Mouse (Mus musculus) Patski (cell line): ENCODE results near the gene Elf1. TPM values are rescaled to one million over a fixed set of nuclear protein-coding genes. Genes with fewer than 3 reads are reported as not detected.

Experiments used
- ATAC-seq: fragments of 100-300 bp; one replicate; pipeline ENCODE4 v1.8.0; 2021
- CTCF ChIA-PET: fragments of 350-600 bp; sonication (Branson Sonifier 250); formaldehyde crosslinking; loops from one replicate; lab custom pipeline; 2022; ENCODE audit warnings: inconsistent platforms; lab: Charles Lee
- POLR2A ChIA-PET: fragments of 350-600 bp; sonication (Branson Sonifier 250); formaldehyde crosslinking; loops from one replicate; lab custom pipeline; 2022; ENCODE audit warnings: antibody characterized with exemption, inconsistent platforms; lab: Charles Lee
- DNase-seq: peaks from one replicate; pipeline ENCODE4 v3.0.0-alpha.2; 2011; ENCODE audit warnings: low read depth, low spot score
- H3K27me3 ChIP-seq: fragments of 371-371 bp; one replicate; pipeline ENCODE4 v1.5.1; 2021
- CTCF ChIP-seq: fragments of 100-300 bp; IDR thresholded peaks from one replicate; pipeline ENCODE4 v1.5.1; 2021
- in situ Hi-C: fragments of 300-500 bp; cut with MboI; formaldehyde crosslinking; loops from 3 replicates; pipeline ENCODE4 v1.11.1; 2018; ENCODE audit warnings: low pct_unique_long_range_greater_than_20kb, mixed read lengths
- polyA plus RNA-seq: library from polyadenylated mRNA; unstranded; gene quantifications from one replicate; pipeline ENCODE4 v1.2.3, GENCODE M21; 2021

The Elf1 gene
- polyA plus RNA-seq, 1 experiment from 2014 or later, result 53.6 TPM

- CTCF ChIA-PET, result interaction anchor here (0.9 to 1.2 kb wide), 3 partner anchors 32 to 99 kb away, joined by 3 to 4 read pairs (median 3); partner anchors contain the start of gene Sugt1
- no peak for TF ChIP-seq CTCF
- ATAC-seq, result no peak
- POLR2A ChIA-PET, result interaction anchor here (0.7 kb wide), 1 partner anchor 235 kb away, joined by 3 read pairs; no protein-coding TSS in a partner anchor
- in situ Hi-C loops, result no loop called here
- no peak for DNase-seq
- no peaks in the 10 kb centered on the region for H3K27me3 ChIP-seq
These were observed 7.5 kb downstream of the Elf1 start for GRCm38 (mm10) chr14:79488531-79488930.

- ATAC-seq, result no peak
- POLR2A ChIA-PET, result no interaction called here
- DNase-seq, result no peak
- H3K27me3 ChIP-seq, result no peaks in the 10 kb centered on the region
- CTCF ChIA-PET, result no interaction called here
- in situ Hi-C loops, result no loop called here
- no peak for TF ChIP-seq CTCF
These were observed 8.2 kb downstream of the Elf1 start for GRCm38 (mm10) chr14:79489150-79489549.

- CTCF ChIA-PET, result no interaction called here
- ATAC-seq (no peak), DNase-seq (no peak)
- no peaks in the 10 kb centered on the region for H3K27me3 ChIP-seq
- POLR2A ChIA-PET, result interaction anchor here (0.8 kb wide), 1 partner anchor 11 kb away, joined by 4 read pairs; no protein-coding TSS in a partner anchor
- no peak for TF ChIP-seq CTCF
- in situ Hi-C loops, result no loop called here
These were observed 9.3 kb downstream of the Elf1 start for GRCm38 (mm10) chr14:79490246-79490645.

GRCm38 (mm10) chr14:79494349-79494748, 13.4 kb downstream of the Elf1 start:
- H3K27me3 ChIP-seq, result no peaks in the 10 kb centered on the region
- POLR2A ChIA-PET, result no interaction called here
- DNase-seq (no peak), ATAC-seq (no peak)
- in situ Hi-C loops, result no loop called here
- no peak for TF ChIP-seq CTCF
- CTCF ChIA-PET, result no interaction called here

- ATAC-seq (no peak), DNase-seq (no peak)
- ChIA-PET CTCF (no interaction called here), POLR2A (no interaction called here)
- in situ Hi-C loops, result no loop called here
- H3K27me3 ChIP-seq, result no peaks in the 10 kb centered on the region
- TF ChIP-seq CTCF, result no peak
These were observed 18.3 kb downstream of the Elf1 start for GRCm38 (mm10) chr14:79499326-79499725.

GRCm38 (mm10) chr14:79500756-79501155, 19.8 kb downstream of the Elf1 start:
- TF ChIP-seq CTCF, result no peak
- DNase-seq, result no peak
- POLR2A ChIA-PET, result interaction anchor here (1.2 kb wide), 1 partner anchor 11 kb away, joined by 4 read pairs; no protein-coding TSS in a partner anchor
- no peak for ATAC-seq
- no peaks in the 10 kb centered on the region for H3K27me3 ChIP-seq
- CTCF ChIA-PET, result no interaction called here
- in situ Hi-C loops, result no loop called here

- ChIA-PET CTCF (interaction anchor here (1.3 kb wide), 1 partner anchor 20 kb away, joined by 3 read pairs; no protein-coding TSS in a partner anchor), POLR2A (no interaction called here)
- DNase-seq, result no peak
- ATAC-seq, result peak; percentile 44
- in situ Hi-C loops, result no loop called here
- no peaks in the 10 kb centered on the region for H3K27me3 ChIP-seq
- no peak for TF ChIP-seq CTCF
These were observed 22.5 kb downstream of the Elf1 start for GRCm38 (mm10) chr14:79503371-79504075.

- no peak for DNase-seq
- ChIA-PET CTCF (no interaction called here), POLR2A (no interaction called here)
- in situ Hi-C loops, result no loop called here
- no peak for ATAC-seq
- no peaks in the 10 kb centered on the region for H3K27me3 ChIP-seq
- no peak for TF ChIP-seq CTCF
These were observed 23.4 kb downstream of the Elf1 start for GRCm38 (mm10) chr14:79504246-79505006.

- CTCF ChIA-PET, result interaction anchor here (1.7 kb wide), 1 partner anchor 51 kb away, joined by 4 read pairs; no protein-coding TSS in a partner anchor
- in situ Hi-C loops, result no loop called here
- POLR2A ChIA-PET, result no interaction called here
- DNase-seq (no peak), ATAC-seq (no peak)
- no peaks in the 10 kb centered on the region for H3K27me3 ChIP-seq
- no peak for TF ChIP-seq CTCF
These were observed 25.2 kb downstream of the Elf1 start for GRCm38 (mm10) chr14:79506207-79506606.

GRCm38 (mm10) chr14:79507846-79508245, 26.9 kb downstream of the Elf1 start:
- ATAC-seq, result no peak
- no peaks in the 10 kb centered on the region for H3K27me3 ChIP-seq
- no peak for DNase-seq
- ChIA-PET CTCF (interaction anchor here (0.9 to 1.5 kb wide), 2 partner anchors 30 to 57 kb away, joined by 3 read pairs; no protein-coding TSS in a partner anchor), POLR2A (no interaction called here)
- TF ChIP-seq CTCF, result no peak
- in situ Hi-C loops, result no loop called here
